Mouse (Mus musculus) testis, adult 2 months (tissue): ENCODE data around the gene Slc16a14. TPM values are rescaled to one million over a fixed set of nuclear protein-coding genes. Genes with fewer than 3 reads are reported as not detected.
A peak's percentile ranks its signal among the peaks of the same experiment; 100 is the strongest.

Source experiments
- H3K27ac ChIP-seq: fragments of 200-500 bp; 2 replicates; pipeline ENCODE4 v1.5.1; 2012; ENCODE audit warnings: low read depth, low read length; ENCODE audit not compliant: control insufficient read depth, insufficient read depth
- H3K27me3 ChIP-seq: fragments of 200-500 bp; 2 replicates; pipeline ENCODE4 v1.6.1; 2012; ENCODE audit warnings: mild to moderate bottlenecking, low read length, moderate library complexity; ENCODE audit not compliant: control insufficient read depth, insufficient read depth
- H3K36me3 ChIP-seq: fragments of 200-500 bp; 2 replicates; pipeline ENCODE4 v1.6.1; 2012; ENCODE audit warnings: mild to moderate bottlenecking, low read length; ENCODE audit not compliant: control insufficient read depth, insufficient read depth
- H3K4me1 ChIP-seq: fragments of 200-500 bp; 2 replicates; pipeline ENCODE4 v1.6.1; 2012; ENCODE audit warnings: low read length; ENCODE audit not compliant: control insufficient read depth, insufficient read depth
- H3K4me3 ChIP-seq: fragments of 200-500 bp; 2 replicates; pipeline ENCODE4 v1.5.1; 2012; ENCODE audit warnings: low read depth, mild to moderate bottlenecking, low read length, moderate library complexity, mixed read lengths; ENCODE audit not compliant: control insufficient read depth
- CTCF ChIP-seq: fragments of 200-500 bp; IDR thresholded peaks from 2 replicates; pipeline ENCODE4 v1.5.1; 2012; ENCODE audit warnings: low read depth, mild to moderate bottlenecking, inconsistent platforms, low read length, moderate library complexity; ENCODE audit not compliant: control insufficient read depth, insufficient read depth, insufficient replicate concordance
- POLR2A ChIP-seq: fragments of 200-500 bp; IDR thresholded peaks from 2 replicates; pipeline ENCODE4 v1.6.1; 2012; ENCODE audit warnings: low read depth, mild to moderate bottlenecking, inconsistent platforms, low read length, moderate library complexity; ENCODE audit not compliant: control insufficient read depth
- polyA plus RNA-seq: library from polyadenylated mRNA; depleted of rRNA; stranded (reverse); fragments of >200 nt; gene quantifications from 2 replicates; pipeline ENCODE4 v1.2.3, GENCODE M21; 2012

Slc16a14 gene
- polyA plus RNA-seq, 1 experiment = 1.8 TPM

GRCm38 (mm10) chr1:84943549-84943948, 8.6 kb upstream of the Slc16a14 start:
- Histone ChIP-seq H3K27me3 (no peaks in the 10 kb centered on the region), H3K4me3 (no peak overlapping the region), H3K4me1 (no peaks in the 10 kb centered on the region), H3K36me3 (no peaks in the 10 kb centered on the region), H3K27ac (no peak overlapping the region)
- TF ChIP-seq CTCF = no peak
- TF ChIP-seq POLR2A = no peak

GRCm38 (mm10) chr1:84942666-84943065, 7.7 kb upstream of the Slc16a14 start:
- TF ChIP-seq CTCF = no peak
- no peak for TF ChIP-seq POLR2A
- Histone ChIP-seq H3K4me3 (no peak overlapping the region), H3K36me3 (no peaks in the 10 kb centered on the region), H3K4me1 (no peaks in the 10 kb centered on the region), H3K27ac (no peak overlapping the region), H3K27me3 (no peaks in the 10 kb centered on the region)

GRCm38 (mm10) chr1:84940322-84940721, 5.4 kb upstream of the Slc16a14 start:
- Histone ChIP-seq H3K36me3 (no peaks in the 10 kb centered on the region), H3K27me3 (no peaks in the 10 kb centered on the region), H3K4me3 (no peak overlapping the region), H3K27ac (no peak overlapping the region), H3K4me1 (no peaks in the 10 kb centered on the region)
- TF ChIP-seq CTCF = no peak

- Histone ChIP-seq H3K27me3 (no peaks in the 10 kb centered on the region), H3K4me1 (peaks cover 6% of the 10 kb centered on the region), H3K4me3 (no peak overlapping the region), H3K36me3 (no peaks in the 10 kb centered on the region), H3K27ac (no peak overlapping the region)
- TF ChIP-seq CTCF = no peak
- TF ChIP-seq POLR2A = no peak
Measured at GRCm38 (mm10) chr1:84939466-84939865, 4.5 kb upstream of the Slc16a14 start.

- no peak for TF ChIP-seq CTCF
- no peak for TF ChIP-seq POLR2A
Measured at GRCm38 (mm10) chr1:84936716-84937510, 2.0 kb upstream of the Slc16a14 start.

GRCm38 (mm10) chr1:84935668-84936067, 734 bp upstream of the Slc16a14 start:
- H3K27me3 ChIP-seq = no peaks in the 10 kb centered on the region
- TF ChIP-seq CTCF = no peak
- TF ChIP-seq POLR2A = no peak
- no peak overlapping the region for H3K4me3 ChIP-seq
- H3K4me1 ChIP-seq = peaks cover 9% of the 10 kb centered on the region
- no peaks in the 10 kb centered on the region for H3K36me3 ChIP-seq
- no peak overlapping the region for H3K27ac ChIP-seq

More at GRCm38 (mm10) chr1:84936716-84937510, 2.0 kb upstream of the Slc16a14 start:
- Histone ChIP-seq H3K27me3 (no peaks in the 10 kb centered on the region), H3K27ac (no peak overlapping the region), H3K36me3 (no peaks in the 10 kb centered on the region), H3K4me1 (peaks cover 9% of the 10 kb centered on the region), H3K4me3 (no peak overlapping the region)

- H3K4me3 ChIP-seq = peak overlapping the region; percentile 76
- H3K36me3 ChIP-seq = no peaks in the 10 kb centered on the region
- H3K27me3 ChIP-seq = no peaks in the 10 kb centered on the region
- TF ChIP-seq POLR2A (no peak), CTCF (no peak)
- peaks cover 9% of the 10 kb centered on the region for H3K4me1 ChIP-seq
- no peak overlapping the region for H3K27ac ChIP-seq
Measured at GRCm38 (mm10) chr1:84934151-84934502, 807 bp downstream of the Slc16a14 start.
